Mouse (Mus musculus): Measurements from ENCODE around the gene Nlk.
"Not testable (repeated sequence)": the region's sequence is repeated elsewhere in the genome, so short reads cannot be mapped to it uniquely, and the experiment has no call there.

Nlk gene

DNA sequence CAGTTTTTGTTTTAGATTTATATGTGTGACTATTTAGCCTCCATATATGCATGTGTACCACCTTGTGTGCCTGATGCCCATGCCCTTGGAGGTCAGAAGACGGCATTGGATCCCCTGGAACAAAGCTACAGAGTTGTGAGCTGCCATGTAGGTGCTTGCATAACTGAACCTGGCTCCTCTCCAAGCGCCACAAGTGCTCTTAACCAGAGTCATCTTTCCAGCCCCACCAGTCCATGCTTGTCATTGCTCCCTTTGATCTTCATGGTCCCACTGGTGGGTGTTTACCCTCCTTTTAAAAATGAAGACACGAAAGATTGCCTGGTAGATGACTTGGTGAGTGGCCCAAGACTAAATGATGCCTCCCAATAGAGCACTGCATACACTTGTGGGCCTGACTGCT is 156.8 kb downstream of the Nlk start:
- DNase-seq = peak; percentile 41

DNA sequence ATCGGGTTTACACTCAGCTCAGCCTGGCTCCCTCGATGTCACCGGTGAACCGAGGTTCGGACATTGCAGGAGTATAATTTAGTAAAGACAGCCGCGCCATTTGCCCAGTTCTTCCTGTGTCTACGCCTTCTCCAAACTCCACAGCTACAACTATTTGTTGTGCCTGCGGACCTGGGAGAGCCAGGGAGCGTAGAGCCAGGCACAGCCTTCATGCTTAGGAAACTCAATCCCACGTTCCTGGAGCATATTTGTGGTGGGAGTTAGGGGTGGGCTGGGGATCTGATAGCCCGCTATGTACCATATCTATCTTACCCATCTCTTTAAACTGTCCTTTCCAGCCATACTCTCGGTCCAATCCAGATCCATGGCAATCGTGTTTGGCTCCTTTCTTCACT is 160.5 kb downstream of the Nlk start:
- no peak for DNase-seq

DNA sequence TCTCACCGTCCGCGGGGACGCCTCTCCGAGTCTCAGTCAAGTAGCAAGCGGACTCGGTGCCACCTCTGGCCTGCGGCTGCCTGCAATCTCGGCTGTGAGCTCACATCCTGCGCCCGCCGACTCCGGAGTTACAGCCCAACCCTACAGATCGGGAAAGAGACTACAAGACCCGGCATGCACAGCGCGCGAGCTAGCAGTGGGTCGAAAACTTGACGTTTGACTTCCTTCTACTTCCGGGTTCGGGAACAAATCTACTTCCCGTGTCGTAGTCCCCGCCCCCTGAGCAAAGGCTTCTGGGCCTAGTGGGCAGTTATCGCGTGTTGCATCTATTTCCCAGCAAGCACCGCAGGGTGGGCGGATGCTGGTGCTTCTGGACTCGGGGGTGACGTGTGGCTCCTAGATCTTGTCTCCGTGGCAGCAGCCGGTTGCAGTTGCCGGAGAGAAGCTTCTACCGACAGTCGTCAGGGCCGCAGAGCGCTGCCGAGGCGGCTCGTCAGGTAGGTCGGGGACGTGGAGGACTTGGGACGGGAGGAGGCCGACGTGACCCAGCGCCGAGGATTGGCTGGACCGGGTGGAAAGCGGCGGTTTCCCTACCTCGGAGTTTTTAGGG is 161.0 kb downstream of the Nlk start, which contains the start of the genes Tnfaip1 and Ift20:
Tnfaip1 (minus strand) TSS at position 253 of the 610 bp plus-strand sequence.
Ift20 (plus strand) TSS at position 282 of the 610 bp plus-strand sequence.
- peak; percentile 99 for DNase-seq

DNA sequence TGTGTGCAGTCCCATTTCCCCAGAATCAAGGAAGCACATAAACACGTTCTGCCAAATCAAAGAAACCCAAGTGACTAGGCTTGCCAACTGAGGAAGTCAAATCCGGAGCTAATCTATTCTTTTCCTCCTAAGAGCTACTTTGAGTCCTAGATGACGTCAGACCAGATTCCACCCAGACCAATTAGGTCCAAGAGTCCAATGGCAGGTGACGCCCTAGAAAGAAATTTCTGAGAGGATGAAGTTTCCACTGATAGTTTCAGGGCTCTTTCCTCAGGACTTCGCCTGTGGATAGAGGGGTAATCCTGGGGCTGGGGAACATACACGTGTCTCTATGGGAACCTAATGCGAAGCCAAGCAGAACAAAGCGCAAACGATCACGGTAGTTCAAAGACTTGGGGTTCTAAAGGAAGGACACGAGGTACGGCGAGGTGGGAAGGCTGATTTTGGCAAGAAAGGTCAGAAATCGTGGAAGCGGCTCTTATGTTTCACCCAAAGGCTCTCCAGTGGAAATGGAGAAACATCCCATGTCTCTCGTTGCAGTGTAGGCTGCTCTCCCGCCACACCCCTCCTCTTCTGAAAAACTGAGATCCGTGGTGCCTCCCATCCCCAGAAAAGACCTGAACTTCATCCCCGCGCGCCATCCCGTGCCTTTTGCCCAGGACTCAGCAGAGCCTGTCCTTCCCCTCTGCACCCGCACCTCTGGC is 161.6 kb downstream of the Nlk start:
- peak; percentile 75 for DNase-seq

DNA sequence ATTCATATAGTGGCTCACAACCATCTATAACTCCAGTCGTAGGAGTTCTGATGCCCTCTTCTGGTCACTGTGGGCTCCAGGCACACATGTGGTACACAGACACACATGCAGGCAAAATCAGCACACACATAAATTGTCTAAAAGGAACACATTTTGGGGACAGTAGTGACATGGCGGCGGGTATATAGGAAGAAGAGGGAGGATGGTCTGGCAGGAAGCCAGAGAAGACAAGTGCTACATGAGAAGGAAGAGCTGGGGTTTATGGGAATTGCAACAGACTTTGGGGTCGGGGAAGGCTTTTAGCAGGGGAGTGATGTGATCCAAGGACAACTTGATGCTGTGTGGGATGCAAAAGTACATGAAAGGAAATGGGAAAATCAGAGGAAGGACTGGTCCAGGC is 162.7 kb downstream of the Nlk start:
- DNase-seq = no peak

DNA sequence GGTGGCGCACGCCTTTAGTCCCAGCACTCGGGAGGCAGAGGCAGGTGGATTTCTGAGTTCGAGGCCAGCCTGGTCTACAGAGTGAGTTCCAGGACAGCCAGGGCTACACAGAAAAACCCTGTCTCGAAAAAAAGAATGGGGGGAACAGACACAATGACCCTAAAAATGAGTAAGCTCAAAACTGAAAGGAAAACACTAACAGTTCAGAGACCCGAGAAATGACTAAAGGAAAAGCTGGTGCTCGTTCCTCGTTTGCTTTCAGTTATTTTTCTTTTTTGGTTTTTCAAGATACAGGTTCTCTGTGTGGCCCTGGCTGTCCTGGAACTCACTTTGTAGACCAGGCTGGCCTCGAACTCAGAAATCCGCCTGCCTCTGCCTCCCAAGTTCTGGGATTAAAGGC is 165.7 kb downstream of the Nlk start:
- DNase-seq = not testable (repeated sequence)

DNA sequence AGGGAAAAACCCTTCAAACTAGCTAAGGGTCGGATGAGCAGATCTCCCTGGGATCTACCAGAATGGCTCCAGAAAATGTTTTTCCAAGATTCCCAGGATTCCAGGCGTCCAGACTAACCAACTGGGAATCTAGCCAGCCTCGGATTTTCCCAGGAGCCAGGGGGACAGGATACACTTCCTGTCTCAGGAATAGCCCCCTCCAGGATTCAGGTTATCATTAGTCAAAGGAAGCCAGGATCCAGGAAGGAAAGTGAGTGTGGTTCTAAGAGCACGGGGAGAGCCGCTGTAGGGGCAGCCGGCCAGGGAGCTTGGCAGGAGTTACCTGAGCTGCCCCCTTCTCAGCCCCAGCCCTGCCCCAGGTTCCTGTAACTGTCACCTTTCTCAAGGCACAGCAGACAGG is 166.1 kb downstream of the Nlk start:
- DNase-seq = peak; percentile 78

DNA sequence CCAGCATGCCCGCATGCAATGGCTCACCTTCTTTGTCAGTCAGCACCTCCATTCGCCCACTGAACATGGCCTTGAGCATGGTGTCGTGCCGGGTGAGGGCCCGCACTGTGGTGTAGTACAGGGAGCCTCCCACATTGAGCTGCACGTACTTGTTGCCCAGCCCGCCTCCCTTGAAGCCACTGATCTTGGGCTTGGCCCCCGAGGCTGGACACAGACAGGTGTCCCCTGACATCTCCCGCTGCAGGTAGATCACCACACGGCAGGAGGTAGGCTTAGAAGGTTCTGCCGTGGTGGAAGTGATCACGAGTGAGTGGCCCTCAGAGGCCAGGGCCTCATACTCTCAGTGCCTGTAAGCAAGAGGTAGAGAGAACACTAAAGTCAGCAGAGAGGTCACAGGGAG is 167.2 kb downstream of the Nlk start:
- DNase-seq = no peak

DNA sequence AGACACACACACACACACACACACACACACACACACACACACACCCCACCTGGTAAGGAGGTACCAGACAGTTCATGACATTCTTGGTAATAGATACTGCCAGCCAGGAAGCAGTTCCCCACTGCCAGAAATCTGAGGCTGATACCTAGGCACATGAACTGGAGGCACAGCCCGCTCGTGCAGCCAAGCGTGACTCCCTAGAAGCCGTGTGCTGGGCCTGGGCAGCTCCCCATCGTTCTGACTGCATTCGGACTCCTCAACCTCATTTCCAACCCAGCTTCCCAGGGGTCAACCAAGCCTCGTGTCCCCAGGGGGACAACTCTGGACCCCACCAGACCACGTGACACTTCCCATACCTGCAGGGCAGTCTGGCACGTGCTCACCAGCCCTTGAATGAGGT is 168.5 kb downstream of the Nlk start:
- no peak for DNase-seq

DNA sequence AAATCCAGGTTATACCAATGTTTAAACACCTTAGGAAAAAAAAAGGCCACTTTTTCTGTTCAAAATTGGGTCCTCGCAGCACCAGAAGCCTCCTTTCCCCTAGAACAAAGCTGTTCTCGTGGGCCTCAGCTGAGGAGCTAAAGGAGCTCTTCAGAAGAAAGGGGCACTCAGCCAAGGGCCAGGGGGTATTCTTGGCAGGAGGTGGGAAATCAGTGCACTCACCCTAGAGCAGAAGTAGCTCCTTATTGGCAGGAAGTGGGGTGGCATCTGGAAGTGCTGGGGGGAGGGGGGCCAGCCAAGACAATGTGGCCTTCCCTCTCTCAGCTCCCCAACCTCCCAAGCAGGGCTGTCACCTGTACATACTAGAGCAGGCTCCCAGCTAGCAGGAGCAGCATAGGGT is 172.3 kb downstream of the Nlk start:
- peak; percentile 65 for DNase-seq

DNA sequence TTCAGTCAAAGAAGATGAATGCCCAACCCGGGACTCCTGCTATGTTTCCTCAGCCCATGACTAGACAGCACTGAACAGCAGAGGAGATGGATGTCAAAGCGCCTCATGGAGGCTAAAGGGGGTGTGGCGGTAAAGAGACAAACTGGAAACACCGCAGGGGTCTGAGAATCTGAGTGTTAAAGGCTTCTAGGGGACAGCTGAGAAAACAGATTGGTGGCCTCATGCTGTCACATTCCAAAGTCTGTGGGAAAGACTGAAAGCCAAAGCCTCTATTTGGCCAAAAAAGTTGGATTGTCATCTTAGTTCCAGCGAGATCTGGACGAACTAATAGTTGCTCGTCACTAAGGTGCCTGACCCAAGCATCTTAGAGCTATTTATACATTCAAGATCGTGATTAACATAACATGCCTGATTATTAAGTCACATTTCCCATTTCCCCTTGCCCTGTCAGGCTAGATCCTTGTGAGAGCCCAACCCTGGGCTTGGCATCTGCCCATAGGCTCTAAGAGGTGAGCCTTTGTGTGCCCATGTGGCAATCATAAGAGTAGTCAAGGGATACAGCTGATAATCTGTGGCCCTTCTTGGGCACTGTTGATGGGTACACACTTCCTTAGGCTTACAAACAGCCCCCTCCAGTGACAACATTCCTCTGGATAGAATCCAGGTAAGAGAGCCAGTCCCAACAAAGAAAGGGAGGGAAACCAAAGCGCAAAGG is 173.8 kb downstream of the Nlk start:
- DNase-seq = peak; percentile 58

DNA sequence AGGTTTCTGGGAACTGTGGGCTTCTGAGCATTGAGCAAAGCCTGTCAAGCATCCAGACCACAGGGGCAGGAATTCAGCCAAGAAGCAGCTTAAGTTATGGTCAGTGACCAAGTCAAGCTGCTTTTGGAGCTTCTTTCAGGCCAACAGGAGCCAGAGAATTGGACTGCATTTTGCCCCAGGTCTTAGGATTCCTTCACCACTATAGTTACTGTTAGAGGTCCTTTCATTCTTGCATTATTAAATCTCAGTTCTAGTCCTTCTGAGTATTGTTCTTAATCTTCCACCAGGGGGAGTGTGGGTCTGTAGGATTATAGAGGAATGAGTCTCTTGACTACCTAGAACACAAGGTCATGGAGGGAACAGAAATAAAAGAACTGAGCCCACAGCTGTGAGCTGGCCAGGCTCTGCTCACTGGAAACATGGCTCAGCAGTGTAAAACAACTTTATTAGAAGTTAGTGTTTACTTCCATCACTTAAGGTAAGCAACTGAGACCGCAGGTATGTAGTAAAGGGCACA is 174.6 kb downstream of the Nlk start:
- DNase-seq = peak; percentile 49

DNA sequence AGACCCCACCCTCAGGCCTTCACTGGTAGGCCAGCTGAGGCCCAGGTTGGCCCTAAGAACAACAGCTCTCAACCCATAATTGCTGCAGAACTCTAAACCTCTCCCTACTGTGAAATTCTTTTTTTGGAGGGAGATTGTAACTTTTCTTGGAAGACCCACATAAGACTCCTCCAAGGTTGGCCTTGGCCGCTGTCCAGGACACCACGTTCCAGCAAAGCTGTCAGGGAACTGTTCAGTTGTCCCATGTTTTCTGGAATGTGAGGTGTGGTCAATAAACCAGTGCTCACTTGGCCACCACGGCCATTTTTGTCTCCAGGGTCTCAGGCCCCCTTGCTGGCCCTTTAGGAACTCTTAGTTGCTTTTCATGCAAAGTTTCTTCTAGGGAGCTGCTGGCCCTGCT is 175.3 kb downstream of the Nlk start:
- DNase-seq = no peak

DNA sequence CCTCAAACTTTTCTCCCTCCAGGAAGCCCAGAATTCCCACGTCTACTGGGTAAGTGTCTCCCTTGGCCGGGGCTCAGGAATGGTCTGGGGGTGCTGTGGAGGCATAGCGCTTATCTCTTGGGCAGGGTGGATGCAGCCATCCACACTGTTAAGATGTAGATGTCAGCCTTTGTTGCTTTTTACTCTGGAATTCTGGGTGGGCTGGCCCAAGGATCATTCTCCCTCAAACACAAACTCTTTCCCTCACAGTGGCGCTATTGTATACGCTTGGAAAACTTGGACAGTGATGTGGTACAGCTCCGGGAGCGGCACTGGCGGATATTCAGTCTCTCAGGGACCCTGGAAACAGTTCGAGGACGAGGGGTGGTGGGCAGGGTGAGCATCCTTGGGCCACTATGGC is 178.2 kb downstream of the Nlk start:
- no peak for DNase-seq
